Mouse (Mus musculus): ENCODE data around the gene Gga3. TPM values are rescaled to one million over a fixed set of nuclear protein-coding genes. Genes with fewer than 3 reads are reported as not detected.

Gga3 gene
- polyA plus RNA-seq (2014; fragmentation: Illumina TruSeq; extraction: RNeasy Lipid Tissue Mini Kit (QIAGEN cat#74804); ENCODE audit: low read depth, low replicate concordance), result 4.0 TPM

DNA sequence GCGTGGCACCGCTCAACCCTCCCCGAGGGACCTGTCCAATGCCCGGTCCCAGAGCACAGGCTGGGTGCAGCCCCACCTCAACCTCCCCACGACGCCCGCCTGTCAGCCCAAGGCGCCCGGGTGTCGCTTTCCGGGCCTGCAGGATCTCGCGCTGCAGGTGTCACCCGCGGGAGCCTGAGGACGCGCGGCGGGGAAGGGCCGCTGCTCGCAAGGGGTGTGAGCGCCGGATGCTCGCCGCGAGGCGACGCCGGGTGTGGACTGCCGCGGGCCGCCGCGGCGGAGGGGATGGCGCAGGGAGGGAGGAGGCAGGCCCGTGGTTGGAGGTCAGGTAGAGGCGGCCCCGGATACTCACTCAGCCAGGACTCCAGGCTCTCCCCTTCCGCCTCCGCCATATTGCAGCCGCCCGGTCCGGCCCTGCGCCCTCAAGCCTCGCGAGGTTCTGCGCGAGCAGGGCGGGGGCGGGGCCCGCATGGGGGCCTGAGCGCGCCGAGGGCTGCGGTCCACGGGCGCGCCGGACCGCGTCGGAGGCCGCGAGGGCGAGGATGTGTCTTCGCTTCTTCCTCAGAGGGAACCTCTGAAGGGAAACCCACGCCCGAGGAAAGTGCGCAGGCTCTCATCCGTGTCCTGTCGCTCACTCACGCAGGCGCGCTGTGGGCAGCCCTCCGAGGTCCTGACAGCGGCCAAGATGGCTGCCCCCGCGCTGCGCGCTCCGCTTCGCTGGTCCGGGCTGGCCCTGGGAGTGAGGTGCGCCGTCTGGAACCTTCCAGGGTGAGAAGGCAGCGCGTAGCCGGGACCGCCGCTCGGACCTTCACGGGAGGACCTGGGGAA is at the start of gene Gga3, which contains the start of gene Mrps7:
TSS of gene Gga3 (minus strand) at position 576 of the 828 bp plus-strand sequence.
TSS of gene Mrps7 (plus strand) at position 450 of the 828 bp plus-strand sequence.

DNA sequence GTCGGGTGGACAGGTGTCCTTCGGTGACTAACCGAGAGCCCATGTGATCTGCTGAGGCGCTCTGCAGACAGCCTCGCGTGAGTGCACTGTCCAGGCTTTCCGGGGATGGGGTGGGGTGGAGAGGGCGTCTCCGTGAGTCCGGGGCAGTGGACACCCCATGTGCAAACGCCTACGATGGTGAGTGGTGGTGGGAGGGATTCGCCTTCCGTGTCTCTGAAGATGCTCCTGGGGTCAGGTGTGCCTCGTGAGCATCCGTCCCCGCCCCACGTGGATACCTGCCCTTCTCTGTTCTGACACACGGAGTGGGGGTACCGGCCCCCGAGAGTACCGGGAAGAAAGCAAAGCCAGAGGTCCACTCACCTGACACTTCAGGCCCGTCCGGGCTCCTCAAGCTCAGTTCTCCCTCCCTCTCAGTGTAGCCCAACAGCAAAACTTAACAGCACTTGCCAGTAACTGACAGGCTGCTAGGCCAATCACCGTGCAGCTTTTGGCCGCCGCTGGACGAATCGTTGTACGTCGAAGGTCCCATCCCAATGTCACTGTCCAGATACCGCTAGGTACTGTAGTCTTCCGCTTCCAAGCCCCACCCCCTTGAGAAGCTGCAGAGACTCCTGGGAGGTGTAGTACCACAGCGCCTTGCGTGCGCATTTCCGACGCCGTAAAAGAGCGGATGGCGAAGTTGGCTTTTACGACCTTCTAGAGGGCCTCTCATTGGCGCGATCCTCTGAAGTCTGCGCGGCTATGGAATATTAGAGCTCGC is 24.0 kb upstream of the Gga3 start, which contains the start of gene Slc25a19:
TSS of gene Slc25a19 (minus strand) at position 591 of the 760 bp plus-strand sequence.

GRCm38 (mm10) chr11:115612410-115613137 is 8.7 kb upstream of the Gga3 start, which contains the start of gene Mif4gd:
TSS of gene Mif4gd (minus strand) at chr11:115612969.

GRCm38 (mm10) chr11:115564064-115564809 is 39.6 kb downstream of the Gga3 start, which contains the start of gene Nup85:
TSS of gene Nup85 (plus strand) at chr11:115564434.

DNA sequence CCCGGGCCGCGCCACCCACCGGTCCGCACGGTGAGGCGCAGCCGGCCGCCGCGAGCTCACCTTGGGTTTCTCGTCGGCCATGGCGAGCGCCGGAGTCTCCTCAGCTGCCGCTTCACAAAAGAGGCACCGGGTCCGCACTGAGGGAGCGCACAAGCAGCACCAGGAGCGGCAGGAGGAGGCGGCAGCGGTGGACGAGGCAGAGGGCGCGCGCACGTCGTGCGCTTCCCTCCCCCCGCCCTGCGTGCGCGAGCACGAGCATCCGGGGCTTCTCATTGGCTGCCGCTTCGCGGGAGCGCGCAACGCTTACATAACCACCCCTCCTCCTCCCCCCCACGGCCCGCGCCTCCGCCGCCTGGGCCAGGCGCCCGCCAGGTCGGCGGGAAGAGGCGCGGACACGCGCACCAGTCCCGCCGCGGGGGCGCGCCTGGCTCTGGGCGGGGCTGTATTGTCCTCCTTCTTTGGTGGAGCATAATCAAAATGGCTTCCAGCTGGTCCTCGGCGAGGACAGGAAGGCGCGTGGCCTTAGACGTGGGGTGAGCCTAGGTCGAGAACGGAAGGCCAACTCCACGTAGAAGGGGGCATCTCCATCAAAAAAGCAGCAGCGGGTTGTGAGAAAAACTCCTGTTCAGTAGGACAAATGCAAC is 67.7 kb downstream of the Gga3 start, which contains the start of gene Sumo2:
TSS of gene Sumo2 (minus strand) at position 239 of the 644 bp plus-strand sequence.

Other genes with a start within 250 kb of the Gga3 start
- not detected for gene Hid1, start 236.3 kb downstream of the Gga3 start, polyA plus RNA-seq (2014; fragmentation: Illumina TruSeq; extraction: RNeasy Lipid Tissue Mini Kit (QIAGEN cat#74804); ENCODE audit: low read depth, low replicate concordance)
- gene Cdr2l, start 222.1 kb downstream of the Gga3 start, polyA plus RNA-seq (2014; fragmentation: Illumina TruSeq; extraction: RNeasy Lipid Tissue Mini Kit (QIAGEN cat#74804); ENCODE audit: low read depth, low replicate concordance), result 0.29 TPM
- gene Mrpl58, start 200.3 kb downstream of the Gga3 start, polyA plus RNA-seq (2014; fragmentation: Illumina TruSeq; extraction: RNeasy Lipid Tissue Mini Kit (QIAGEN cat#74804); ENCODE audit: low read depth, low replicate concordance), result 6.3 TPM
- 319 TPM for gene Atp5h, start 184.1 kb downstream of the Gga3 start, polyA plus RNA-seq (2014; fragmentation: Illumina TruSeq; extraction: RNeasy Lipid Tissue Mini Kit (QIAGEN cat#74804); ENCODE audit: low read depth, low replicate concordance)
- gene Kctd2, start 183.9 kb downstream of the Gga3 start, polyA plus RNA-seq (2014; fragmentation: Illumina TruSeq; extraction: RNeasy Lipid Tissue Mini Kit (QIAGEN cat#74804); ENCODE audit: low read depth, low replicate concordance), result 9.7 TPM
- 17.4 TPM for gene Trim80, start 163.5 kb downstream of the Gga3 start, polyA plus RNA-seq (2014; fragmentation: Illumina TruSeq; extraction: RNeasy Lipid Tissue Mini Kit (QIAGEN cat#74804); ENCODE audit: low read depth, low replicate concordance)
- 0.52 TPM for gene Slc16a5, start 141.6 kb downstream of the Gga3 start, polyA plus RNA-seq (2014; fragmentation: Illumina TruSeq; extraction: RNeasy Lipid Tissue Mini Kit (QIAGEN cat#74804); ENCODE audit: low read depth, low replicate concordance)
- gene Armc7, start 128.4 kb downstream of the Gga3 start, polyA plus RNA-seq (2014; fragmentation: Illumina TruSeq; extraction: RNeasy Lipid Tissue Mini Kit (QIAGEN cat#74804); ENCODE audit: low read depth, low replicate concordance), result 0.41 TPM
- gene Nt5c, start 112.2 kb downstream of the Gga3 start, polyA plus RNA-seq (2014; fragmentation: Illumina TruSeq; extraction: RNeasy Lipid Tissue Mini Kit (QIAGEN cat#74804); ENCODE audit: low read depth, low replicate concordance), result 2.5 TPM
- 114 TPM for gene Jpt1, start 89.7 kb downstream of the Gga3 start, polyA plus RNA-seq (2014; fragmentation: Illumina TruSeq; extraction: RNeasy Lipid Tissue Mini Kit (QIAGEN cat#74804); ENCODE audit: low read depth, low replicate concordance)
- gene Sumo2, start 67.8 kb downstream of the Gga3 start, polyA plus RNA-seq (2014; fragmentation: Illumina TruSeq; extraction: RNeasy Lipid Tissue Mini Kit (QIAGEN cat#74804); ENCODE audit: low read depth, low replicate concordance), result 627 TPM
- gene Nup85, start 39.6 kb downstream of the Gga3 start, polyA plus RNA-seq (2014; fragmentation: Illumina TruSeq; extraction: RNeasy Lipid Tissue Mini Kit (QIAGEN cat#74804); ENCODE audit: low read depth, low replicate concordance), result 39.0 TPM
- gene Mrps7, start 126 bp downstream of the Gga3 start, polyA plus RNA-seq (2014; fragmentation: Illumina TruSeq; extraction: RNeasy Lipid Tissue Mini Kit (QIAGEN cat#74804); ENCODE audit: low read depth, low replicate concordance), result 2.1 TPM
- gene Mif4gd, start 8.9 kb upstream of the Gga3 start, polyA plus RNA-seq (2014; fragmentation: Illumina TruSeq; extraction: RNeasy Lipid Tissue Mini Kit (QIAGEN cat#74804); ENCODE audit: low read depth, low replicate concordance), result 80.0 TPM
- gene Slc25a19, start 24.2 kb upstream of the Gga3 start, polyA plus RNA-seq (2014; fragmentation: Illumina TruSeq; extraction: RNeasy Lipid Tissue Mini Kit (QIAGEN cat#74804); ENCODE audit: low read depth, low replicate concordance), result 1.8 TPM
- gene Grb2, start 104.5 kb upstream of the Gga3 start, polyA plus RNA-seq (2014; fragmentation: Illumina TruSeq; extraction: RNeasy Lipid Tissue Mini Kit (QIAGEN cat#74804); ENCODE audit: low read depth, low replicate concordance), result 12.9 TPM
- gene Tmem94, start 161.4 kb upstream of the Gga3 start, polyA plus RNA-seq (2014; fragmentation: Illumina TruSeq; extraction: RNeasy Lipid Tissue Mini Kit (QIAGEN cat#74804); ENCODE audit: low read depth, low replicate concordance), result 1.6 TPM
- 0.13 TPM for gene Caskin2, start 209.6 kb upstream of the Gga3 start, polyA plus RNA-seq (2014; fragmentation: Illumina TruSeq; extraction: RNeasy Lipid Tissue Mini Kit (QIAGEN cat#74804); ENCODE audit: low read depth, low replicate concordance)
- gene Tsen54, start 210.7 kb upstream of the Gga3 start, polyA plus RNA-seq (2014; fragmentation: Illumina TruSeq; extraction: RNeasy Lipid Tissue Mini Kit (QIAGEN cat#74804); ENCODE audit: low read depth, low replicate concordance), result not detected
- not detected for gene Llgl2, start 220.0 kb upstream of the Gga3 start, polyA plus RNA-seq (2014; fragmentation: Illumina TruSeq; extraction: RNeasy Lipid Tissue Mini Kit (QIAGEN cat#74804); ENCODE audit: low read depth, low replicate concordance)